Mouse (Mus musculus) ES-E14 (cell line): ENCODE results near the gene Klhl15.

Experiments used
- CHD2 ChIP-seq: IDR thresholded peaks from 2 replicates; pipeline ENCODE4 v1.6.1; 2014; ENCODE audit warnings: mild to moderate bottlenecking, low read depth, low read length, inconsistent platforms
- HCFC1 ChIP-seq: IDR thresholded peaks from 2 replicates; pipeline ENCODE4 v1.6.1; 2012; ENCODE audit warnings: low read length, inconsistent platforms, borderline replicate concordance; ENCODE audit not compliant: insufficient read depth
- MAFK ChIP-seq: IDR thresholded peaks from 2 replicates; pipeline ENCODE4 v1.6.1; 2014; ENCODE audit warnings: mild to moderate bottlenecking, low read depth, low read length, inconsistent platforms; ENCODE audit not compliant: insufficient read depth
- ZNF384 ChIP-seq: IDR thresholded peaks from 2 replicates; pipeline ENCODE4 v1.6.1; 2012; ENCODE audit warnings: low read depth, low read length, inconsistent platforms

GRCm38 (mm10) chrX:94212264-94212596 is 22.2 kb upstream of the Klhl15 start:
- TF ChIP-seq ZNF384 (no peak), MAFK (no peak), HCFC1 (no peak), CHD2 (no peak)
